Mouse (Mus musculus): ENCODE measurements around the gene Ell.

The Ell gene

GRCm38 (mm10) chr8:70539077-70539813, at the start of gene Ell:
Ell (plus strand) TSS chr8:70539457.
- peak; percentile 99 for DNase-seq (ENCODE audit: low read depth, low spot score)

GRCm38 (mm10) chr8:70489576-70489975, 49.7 kb upstream of the Ell start:
- DNase-seq (ENCODE audit: low read depth, low spot score): no peak

DNA sequence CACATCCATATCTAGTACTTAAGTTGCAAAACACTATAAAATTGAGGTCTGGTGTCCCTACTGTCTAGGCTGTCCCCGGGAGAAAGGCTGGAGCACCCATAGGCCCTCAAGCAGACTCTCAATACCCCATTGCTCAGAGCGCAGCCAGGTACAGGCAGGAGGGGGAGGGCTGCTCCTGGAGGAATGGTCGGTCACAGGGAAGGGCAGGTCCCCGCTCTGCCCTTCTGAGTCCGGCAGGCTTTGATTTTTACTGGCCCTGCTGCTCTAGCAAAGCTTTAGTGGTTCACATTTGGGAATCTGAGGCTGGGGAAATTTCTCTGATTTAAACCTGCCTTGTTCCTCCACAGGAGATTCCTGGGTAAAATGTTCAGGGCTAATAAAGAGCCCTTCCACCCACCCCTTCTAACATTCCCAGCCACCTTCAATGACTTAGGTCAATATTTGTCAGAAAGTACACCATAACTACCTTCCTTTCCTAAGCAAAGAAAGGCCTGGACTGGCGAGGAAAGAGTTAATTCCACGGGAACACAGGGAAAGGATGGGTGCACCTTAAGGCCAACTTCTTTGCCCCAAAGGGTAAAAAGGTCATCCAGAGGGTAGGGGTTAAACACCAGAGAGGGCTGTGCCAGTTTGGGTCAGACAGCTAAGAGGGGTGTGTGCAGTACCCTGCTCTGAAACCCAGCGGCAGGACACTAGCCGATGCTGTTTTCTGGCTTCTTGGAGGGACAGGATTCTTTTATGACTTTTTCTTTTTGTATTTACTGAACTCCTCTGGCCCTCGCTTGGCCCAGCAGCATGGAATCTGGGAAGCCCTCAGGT, 49.0 kb upstream of the Ell start:
- no peak for DNase-seq (ENCODE audit: low read depth, low spot score)

DNA sequence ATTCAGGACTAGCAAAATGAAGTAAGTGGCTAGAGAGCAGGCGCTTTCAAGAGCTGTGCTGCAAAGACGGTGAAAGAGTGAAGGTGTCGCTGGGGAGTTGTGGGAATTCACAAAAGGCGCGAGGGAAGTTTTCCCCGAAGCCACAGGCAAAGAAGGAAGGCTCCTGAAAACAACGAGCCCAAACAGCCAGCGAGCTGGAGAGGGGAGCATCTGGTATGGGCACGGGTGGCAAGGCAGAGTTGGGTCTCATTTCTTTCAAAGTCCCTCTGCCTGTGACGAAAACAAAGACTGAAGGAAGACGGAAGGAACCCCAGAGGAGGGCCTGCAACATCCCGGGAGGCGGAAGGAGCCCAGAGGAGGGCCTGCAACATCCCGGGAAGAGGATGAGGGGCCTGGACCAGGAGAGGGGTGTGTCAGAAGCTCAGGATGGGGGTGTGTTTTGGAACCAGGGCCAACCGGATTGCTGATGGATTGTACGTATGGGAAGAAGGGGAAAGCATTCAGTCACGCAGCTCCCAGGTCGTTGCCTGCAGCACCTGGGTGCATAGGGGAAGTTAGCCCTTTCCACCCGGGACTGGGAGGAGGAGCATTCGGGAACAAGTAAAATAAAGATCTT, 48.3 kb upstream of the Ell start:
- DNase-seq (ENCODE audit: low read depth, low spot score): peak; percentile 60

GRCm38 (mm10) chr8:70492664-70493640, 46.3 kb upstream of the Ell start, which contains the start of gene Crlf1:
Crlf1 (plus strand) TSS chr8:70493158.
- no peak for DNase-seq (ENCODE audit: low read depth, low spot score)

GRCm38 (mm10) chr8:70493692-70494415, 45.4 kb upstream of the Ell start:
- no peak for DNase-seq (ENCODE audit: low read depth, low spot score)

DNA sequence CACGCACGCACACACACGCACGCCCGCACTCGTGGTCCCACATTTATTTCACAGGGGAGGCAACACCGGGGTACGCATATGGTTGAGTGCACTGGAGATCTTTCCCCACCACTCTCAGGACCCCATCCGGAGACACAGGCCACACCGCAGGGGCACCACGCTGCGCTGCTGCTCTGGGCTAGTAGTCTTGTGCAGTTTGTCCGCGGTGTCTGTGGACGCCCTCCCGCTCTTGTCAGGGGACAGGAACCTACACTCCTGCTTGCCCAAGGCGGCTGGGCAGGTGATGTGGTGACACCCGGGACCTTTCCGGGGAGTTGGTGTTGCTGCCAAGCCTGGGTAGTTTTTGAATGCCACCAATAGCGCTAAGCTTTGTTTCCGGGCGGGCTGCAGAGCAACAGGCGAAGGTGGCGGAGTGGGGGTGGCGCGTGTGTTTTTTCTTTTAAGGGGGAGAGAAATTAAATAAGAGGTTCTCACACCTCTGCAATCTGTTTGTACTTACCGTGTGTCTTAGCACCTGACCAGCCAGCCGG, 44.8 kb upstream of the Ell start:
- DNase-seq (ENCODE audit: low read depth, low spot score): no peak

DNA sequence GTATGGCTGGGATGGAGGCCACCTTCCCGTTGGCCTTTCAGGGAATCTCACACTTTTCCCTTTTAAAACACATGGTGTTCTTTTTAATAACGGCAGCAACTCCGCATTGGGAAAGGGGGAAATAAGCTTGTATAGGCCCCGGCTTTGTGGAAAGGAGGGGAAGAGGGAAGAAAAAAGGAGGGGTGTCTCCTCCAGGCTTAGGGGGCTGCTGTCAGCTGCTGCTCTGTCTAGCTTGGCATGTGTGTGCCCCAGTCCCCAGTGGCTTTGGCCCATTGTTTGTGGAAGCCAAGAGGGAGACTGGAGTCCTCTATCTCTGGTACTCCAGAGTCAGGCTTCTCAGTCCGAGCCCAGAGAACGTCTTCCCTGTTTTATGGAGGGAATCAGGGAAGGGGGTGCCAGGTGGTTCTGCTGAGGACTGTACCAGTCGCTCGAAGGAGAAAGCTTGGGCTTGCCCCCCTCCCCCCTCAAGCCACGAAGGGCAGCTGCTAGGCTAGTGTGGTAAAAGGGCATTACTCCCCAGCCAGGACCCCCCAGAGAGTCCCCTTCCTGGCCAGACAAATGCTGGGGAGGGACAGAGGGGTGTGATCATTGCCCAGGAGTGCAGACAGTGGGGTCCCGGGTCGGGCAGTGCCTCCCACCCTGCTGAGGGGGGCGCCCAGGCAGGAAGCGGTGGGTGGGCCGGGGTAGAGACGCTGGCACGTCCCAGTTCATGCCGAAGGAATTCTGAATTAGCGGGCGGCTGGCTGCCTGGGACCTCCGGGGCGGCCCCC, 44.1 kb upstream of the Ell start:
- DNase-seq (ENCODE audit: low read depth, low spot score): no peak

DNA sequence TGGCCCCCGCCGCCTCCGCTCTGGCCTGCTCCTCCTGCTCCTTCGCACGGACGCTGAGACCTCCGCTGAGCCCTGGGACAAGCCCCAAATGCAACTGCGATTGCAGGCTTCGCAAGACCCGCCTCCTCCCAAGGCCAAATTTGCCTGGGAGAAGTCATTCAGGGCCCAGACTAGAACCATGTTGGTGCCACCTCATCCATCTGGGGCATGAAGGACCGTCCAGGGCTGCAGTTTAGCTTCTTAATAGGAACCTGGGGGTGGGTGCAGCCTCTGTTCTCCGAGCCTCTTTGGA, 43.5 kb upstream of the Ell start:
- DNase-seq (ENCODE audit: low read depth, low spot score): no peak

DNA sequence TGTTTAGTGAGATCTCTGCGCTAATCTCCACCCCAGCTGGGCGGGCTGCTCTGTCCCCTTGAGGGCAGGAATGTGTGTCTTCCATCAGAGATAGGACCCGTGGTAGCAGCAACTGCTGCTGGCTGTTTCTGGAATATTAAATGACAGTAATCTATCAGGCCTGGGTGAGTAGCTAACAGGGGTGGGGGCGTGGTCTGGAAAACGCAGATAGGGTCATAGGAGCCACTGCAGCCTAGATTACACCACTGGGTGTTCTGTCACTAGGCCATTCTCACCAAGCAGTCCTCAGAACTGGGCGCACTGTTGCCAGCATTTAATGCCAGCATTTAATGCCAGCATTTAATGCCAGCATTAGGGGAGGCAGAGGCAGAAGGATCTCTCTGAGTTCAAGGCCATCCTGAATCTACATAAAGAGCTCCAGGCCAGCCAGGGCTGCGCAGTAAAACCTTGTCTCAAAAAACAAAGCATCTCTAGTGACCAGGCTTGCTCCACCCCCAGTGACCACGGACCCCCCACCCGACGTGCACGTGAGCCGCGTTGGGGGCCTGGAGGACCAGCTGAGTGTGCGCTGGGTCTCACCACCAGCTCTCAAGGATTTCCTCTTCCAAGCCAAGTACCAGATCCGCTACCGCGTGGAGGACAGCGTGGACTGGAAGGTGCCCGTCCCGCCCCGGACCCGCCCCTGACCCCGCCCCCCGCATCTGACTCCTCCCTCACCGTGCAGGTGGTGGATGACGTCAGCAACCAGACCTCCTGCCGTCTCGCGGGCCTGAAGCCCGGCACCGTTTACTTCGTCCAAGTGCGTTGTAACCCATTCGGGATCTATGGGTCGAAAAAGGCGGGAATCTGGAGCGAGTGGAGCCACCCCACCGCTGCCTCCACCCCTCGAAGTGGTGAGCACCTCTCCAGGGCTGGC, 38.6 kb upstream of the Ell start:
- peak; percentile 45 for DNase-seq (ENCODE audit: low read depth, low spot score)

GRCm38 (mm10) chr8:70501820-70502529, 37.3 kb upstream of the Ell start:
- no peak for DNase-seq (ENCODE audit: low read depth, low spot score)

DNA sequence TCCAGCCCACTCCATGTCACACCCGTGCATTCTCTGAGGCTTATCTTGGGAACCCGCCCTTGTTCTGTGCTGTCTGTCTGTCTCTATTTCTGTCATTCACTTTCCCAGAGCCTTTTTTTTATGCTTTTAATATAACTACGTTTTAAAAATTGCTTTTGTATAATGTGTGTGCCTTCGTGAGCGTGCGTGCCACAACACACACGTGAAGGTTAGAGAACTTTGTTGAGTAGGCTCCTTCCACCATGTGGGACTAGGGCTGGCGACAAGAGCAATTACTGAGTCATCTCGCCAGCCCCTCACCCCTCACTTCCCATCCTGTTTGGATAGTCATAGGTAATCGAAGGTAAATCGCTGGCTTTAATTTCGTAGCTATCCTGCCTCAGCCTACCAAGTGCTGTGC, 36.7 kb upstream of the Ell start:
- DNase-seq (ENCODE audit: low read depth, low spot score): no peak

GRCm38 (mm10) chr8:70503062-70503750, 36.1 kb upstream of the Ell start:
- peak; percentile 70 for DNase-seq (ENCODE audit: low read depth, low spot score)

DNA sequence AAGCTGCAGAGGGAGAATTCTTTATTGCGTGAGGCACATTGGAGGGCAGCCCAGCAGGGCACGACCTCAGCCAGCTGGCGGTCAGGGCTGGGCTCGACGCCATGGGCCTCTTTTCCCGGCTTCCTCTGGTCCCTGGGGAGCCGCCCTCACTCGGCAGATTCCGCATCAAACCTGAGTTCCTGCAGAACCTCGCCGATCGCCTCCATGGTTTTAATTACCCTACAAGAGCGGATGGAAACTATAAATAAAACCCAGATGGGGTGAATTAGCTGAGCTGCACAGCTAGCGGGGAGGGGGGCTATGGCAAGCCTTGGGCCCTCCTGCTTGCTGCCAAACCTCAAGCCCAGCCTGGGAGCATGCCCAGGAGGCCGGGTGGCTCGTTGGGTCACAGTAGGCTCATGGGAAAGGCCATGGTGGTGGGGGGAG, 35.0 kb upstream of the Ell start:
- DNase-seq (ENCODE audit: low read depth, low spot score): no peak

GRCm38 (mm10) chr8:70504851-70505250, 34.4 kb upstream of the Ell start:
- DNase-seq (ENCODE audit: low read depth, low spot score): peak; percentile 85

DNA sequence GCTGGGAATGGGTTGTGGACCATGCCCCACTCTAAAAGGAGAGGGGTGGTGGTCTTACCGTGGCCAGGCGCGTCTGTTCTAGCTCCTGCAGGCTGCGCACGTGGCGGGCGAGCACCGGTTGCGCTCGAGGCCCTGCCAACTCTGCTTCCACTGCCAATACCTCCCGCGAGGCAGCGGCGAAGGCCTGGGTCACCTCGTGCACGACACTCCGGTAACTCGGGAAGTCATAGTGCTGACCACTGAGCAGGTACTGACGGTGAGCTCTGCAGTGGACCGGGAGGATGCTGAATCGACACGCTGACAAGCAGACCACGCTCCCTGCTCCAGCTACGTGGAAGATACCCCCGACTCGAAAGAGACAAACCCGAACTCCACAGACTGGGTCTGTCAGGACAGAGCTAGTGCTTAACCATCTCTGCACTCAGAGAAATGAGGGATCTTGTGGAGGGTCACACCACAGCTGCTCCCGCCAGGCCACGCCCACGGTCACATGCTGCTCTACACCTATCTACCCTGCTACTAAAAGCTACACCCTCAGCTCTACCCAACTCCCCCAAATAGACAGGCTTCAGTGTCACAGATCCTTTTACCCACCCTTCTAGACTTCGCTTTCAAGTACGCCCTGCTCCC, 33.4 kb upstream of the Ell start:
- no peak for DNase-seq (ENCODE audit: low read depth, low spot score)

Data from R1 (cell line).